Mouse (Mus musculus) stomach, postnatal 0 days (tissue): ENCODE results near the gene Bmp10.

Experiments used
- CTCF ChIP-seq: IDR thresholded peaks from 2 replicates; pipeline ENCODE4 v1.5.1; 2016; ENCODE audit warnings: antibody characterized with exemption, low read depth, mild to moderate bottlenecking, moderate library complexity
- EP300 ChIP-seq: optimal IDR thresholded peaks from 2 replicates; pipeline ENCODE3; 2016; ENCODE audit warnings: antibody characterized with exemption

- TF ChIP-seq CTCF = no peak
- TF ChIP-seq EP300 = no peak
Observed at GRCm38 (mm10) chr6:87393466-87394205, 35.2 kb upstream of the Bmp10 start.
